Mouse (Mus musculus): ENCODE data around the gene Ttyh2.

DNA sequence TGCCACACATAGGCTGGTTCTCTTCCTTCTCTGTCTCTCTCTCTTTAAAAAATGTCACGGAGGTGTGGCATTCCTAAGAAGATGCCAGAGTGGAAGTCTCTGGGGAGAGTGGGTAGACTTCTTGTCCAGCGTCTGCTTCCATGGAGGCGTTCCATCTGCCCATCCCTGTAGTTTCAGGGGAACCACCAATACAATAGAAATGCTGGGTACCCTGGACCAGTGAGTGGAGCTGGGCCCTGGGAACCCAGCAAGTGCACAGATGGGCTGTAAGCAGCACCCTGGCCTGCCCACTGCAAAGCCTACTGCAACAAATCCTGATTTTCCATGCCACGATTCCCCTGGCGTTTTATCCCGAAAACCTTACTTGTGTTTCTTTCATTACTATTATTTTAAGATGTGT is 39.3 kb downstream of the Ttyh2 start:
- no peak for TF ChIP-seq CTCF (IDR thresholded peaks at IDR 0.05; ENCODE audit: low read depth, low read length)
- no peak for TF ChIP-seq POLR2A (IDR thresholded peaks at IDR 0.05; ENCODE audit: extremely low read depth, insufficient read depth, low read length)

Data from liver, adult 2 months (tissue).